Mouse (Mus musculus) kidney, adult 2 months (tissue): ENCODE results near the gene Slc38a4.

ENCODE experiments used
- CTCF ChIP-seq: fragments of 200-500 bp; conservative IDR thresholded peaks from 2 replicates; pipeline ENCODE4 v1.5.1; 2011; ENCODE audit warnings: low read depth, mild to moderate bottlenecking, control low read depth, low read length, moderate library complexity, mixed read lengths; ENCODE audit not compliant: insufficient read depth, insufficient read length
- POLR2A ChIP-seq: fragments of 200-500 bp; IDR thresholded peaks from one replicate; pipeline ENCODE4 v1.6.1; 2011; ENCODE audit warnings: low read depth, low read length, control low read depth

DNA sequence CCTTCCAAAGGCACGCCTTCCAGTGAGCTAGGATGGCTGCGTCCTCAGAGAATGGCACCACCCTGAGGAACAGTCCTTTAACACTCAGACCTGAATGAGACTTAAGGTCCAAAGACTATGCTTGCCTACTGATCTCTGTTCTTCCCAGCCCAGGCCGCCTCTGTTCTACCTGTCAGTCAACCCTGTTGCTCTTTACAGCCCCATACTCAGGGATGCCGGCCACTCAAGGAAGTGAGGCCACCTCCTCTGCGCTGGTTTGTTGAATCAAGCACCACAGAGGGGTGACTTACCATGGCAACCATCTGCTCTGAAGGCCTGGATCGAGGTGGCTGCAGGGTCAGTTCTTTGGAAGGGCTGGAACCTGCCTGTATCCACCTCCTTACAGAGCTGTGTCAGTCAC is 21.9 kb upstream of the Slc38a4 start:
- TF ChIP-seq CTCF (no peak), POLR2A (no peak)
